Mouse (Mus musculus): ENCODE measurements around the gene Gm3435.
"Not testable (repeated sequence)": the region's sequence is repeated elsewhere in the genome, so short reads cannot be mapped to it uniquely, and the experiment has no call there.

Gm3435 gene

DNA sequence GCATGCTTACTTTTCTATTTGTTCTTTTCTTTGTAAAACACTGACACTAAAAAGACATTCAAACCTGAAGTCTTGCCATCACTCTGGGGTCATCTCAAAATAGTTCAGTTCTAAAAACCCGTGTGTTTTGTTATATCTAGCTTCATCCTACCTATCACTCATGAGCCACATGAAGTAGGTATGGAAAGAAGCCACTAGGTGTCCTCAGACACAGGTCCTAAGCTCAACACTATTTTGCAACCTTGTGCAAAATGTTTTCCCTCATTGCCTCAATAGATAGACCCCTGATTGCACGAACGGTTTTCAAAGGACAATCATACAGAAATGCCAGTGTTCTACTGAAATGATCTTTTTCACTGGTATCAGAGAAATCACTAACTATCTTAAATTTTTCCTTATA lies 30.5 kb downstream of the Gm3435 start:
- not testable (repeated sequence) for DNase-seq (ENCODE audit: low spot score in 2 of 2)

DNA sequence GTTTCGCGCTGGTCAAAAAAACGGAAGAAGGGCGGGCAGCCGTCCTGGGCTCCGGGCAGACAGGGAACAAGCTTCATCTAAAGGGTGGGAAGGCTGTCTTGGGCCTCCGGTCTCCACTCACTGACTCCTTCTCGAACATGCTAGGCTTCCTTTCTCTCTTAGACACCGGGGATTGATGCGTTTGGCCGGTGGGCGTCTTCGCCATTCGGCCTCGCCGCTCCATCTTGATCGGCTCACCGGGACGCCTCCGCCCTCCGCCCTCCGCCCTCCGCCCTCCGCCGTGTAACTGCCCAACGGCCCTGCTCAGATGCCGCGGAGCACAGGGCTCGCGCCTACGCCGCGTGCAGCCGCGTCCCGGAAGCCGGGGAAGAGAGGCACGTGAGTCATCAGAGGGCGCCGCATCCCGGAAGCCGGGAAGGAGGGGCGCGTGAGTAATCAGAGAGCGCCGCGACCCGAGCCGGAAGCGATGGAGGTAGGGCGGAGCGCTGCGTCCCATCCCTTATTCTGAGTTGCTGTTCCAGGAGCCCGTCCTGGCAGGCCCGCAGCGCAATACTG lies 31.3 kb downstream of the Gm3435 start, which contains the start of the genes Ermard, Tcte3 and Gm3448:
Gene Ermard, plus strand, starts transcription at position 34 of the 555 bp plus-strand sequence.
Gene Tcte3, minus strand, starts transcription at position 314 of the 555 bp plus-strand sequence.
Gene Gm3448, minus strand, starts transcription at position 363 of the 555 bp plus-strand sequence.
- not testable (repeated sequence) for DNase-seq (ENCODE audit: low spot score in 2 of 2)

DNA sequence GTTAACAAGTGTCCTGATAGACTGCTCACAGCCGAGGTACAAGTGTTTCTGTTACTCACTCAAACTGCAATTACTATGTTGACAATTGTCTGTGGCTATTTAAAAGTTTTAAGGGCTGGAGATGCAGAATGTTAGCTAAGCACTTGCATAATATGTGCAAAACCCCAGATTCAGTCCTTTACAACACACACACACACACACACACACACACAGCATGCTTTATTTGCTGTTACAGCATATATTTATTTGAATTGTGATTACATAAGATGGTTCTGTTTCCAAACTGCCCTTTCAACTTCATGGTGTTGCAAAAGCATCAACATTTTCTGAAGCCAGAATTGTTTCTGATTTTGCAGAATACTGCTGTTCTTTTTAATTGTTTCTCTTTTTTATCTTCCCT lies 40.4 kb downstream of the Gm3435 start:
- not testable (repeated sequence) for DNase-seq (ENCODE audit: low spot score in 2 of 2)

DNA sequence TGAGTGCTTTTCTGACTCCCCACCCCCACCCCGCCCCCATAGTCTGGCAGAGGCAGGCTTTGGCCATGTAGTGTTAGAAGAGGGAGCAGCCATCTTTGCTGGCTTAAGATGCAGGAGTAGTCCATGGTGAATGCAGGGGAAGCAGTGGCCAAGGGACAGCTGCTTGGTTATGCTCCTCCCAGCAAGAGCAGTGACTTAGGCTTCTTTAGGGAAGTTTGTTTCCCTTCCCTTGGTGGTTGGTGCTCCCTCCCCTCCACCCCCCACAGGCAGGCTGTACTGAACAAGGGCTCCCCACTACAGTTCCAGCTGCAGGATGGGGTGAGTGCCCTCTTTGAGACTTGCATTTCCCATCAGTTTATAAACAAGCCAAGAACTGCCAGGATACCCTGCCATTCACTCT lies 42.8 kb downstream of the Gm3435 start:
- peak in 1 of 2 experiments; percentile 3 for DNase-seq (ENCODE audit: low spot score in 2 of 2)

DNA sequence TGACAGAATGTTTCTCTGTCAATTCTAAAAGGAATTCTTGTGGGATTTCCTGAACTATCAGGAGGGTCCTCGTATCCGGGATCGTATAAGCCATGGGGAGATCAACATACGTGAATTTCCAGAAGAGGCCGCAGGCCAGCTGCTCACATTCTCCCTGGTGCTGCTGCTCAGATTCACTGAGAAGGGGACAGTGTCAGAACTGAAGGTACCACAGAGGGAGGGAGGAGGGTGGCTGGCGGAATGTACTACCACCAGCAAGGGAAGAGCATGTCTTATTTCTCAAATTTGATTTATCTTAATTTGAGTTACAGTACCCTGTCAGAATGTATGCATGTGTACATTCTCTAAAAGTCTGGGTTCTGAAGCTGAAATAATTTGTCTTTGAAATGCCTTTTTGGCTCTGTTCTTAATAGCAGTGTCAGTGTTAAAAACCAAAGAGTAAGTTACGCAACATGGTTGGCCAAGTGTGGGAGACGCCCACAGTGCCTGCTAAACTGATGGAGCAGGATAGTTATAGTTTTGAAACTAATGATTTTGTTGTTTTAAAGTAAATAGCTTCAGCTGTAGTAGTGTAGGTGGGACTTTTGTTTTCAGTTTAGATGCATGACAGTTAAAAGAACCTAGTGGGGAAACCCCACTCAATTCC lies 43.3 kb downstream of the Gm3435 start:
- peak in 1 of 2 experiments; percentile 12 for DNase-seq (ENCODE audit: low spot score in 2 of 2)

DNA sequence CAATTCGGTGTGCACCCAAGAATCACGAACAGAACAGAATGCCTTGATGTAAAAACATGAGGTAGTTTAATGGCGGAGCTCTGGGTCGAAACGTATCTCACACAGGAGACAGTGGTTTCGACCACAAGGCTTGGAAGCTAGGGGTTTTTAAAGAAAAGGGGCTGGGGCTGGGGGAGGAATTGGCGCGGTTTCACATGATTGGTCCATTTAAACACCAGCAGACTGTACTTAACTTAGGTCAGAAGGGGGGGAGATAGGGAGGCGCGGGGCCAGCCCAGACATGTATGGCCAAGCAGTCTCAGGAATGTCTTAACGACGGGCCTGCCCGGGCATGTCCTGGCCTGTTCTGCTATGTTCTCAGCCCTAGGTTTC lies 43.8 kb downstream of the Gm3435 start:
- DNase-seq (ENCODE audit: low spot score in 2 of 2), result peak in 1 of 2 experiments; percentile 20

DNA sequence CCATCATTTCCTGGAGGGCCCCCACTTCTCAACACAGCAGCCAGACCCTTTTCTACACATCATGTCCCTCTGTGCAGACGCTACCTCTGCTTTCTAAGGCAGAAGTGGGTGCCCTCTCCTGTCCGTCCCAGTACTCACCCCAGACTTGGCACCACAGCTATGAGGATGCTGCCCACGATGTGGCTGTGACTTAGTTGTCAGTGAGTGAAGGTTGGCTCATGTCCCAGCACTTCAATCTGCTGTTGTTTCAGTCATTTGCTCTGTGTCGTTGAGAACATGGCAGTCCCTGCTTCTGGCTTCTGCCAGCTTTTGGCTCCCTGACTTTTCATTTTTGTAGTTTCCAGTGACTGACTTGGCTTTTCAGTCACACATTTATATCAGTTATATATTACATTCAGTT lies 45.9 kb downstream of the Gm3435 start:
- peak in 1 of 2 experiments; percentile 10 for DNase-seq (ENCODE audit: low spot score in 2 of 2)

DNA sequence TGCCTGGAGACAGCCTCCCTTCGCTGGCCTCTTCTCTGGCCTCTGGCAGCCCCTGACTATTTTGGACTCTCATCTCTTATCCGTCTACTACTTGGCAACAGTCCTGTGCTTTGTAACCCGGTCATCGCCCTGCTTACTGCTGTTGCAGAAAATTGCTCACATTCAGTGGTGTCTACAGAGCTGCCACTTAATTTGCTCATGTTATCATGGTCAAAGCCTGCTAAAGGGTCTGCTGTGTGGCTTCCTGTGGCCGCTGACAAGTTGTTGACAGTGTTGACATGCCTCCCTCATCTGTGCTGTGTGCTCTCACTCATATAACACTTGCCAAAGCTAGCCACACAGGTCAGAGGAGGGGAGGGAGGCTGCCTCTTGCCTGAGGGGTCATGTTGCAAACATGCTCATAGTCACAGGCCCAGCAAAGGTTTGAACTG lies 48.2 kb downstream of the Gm3435 start:
- peak; percentile 15 to 53 for DNase-seq (ENCODE audit: low spot score in 2 of 2)

DNA sequence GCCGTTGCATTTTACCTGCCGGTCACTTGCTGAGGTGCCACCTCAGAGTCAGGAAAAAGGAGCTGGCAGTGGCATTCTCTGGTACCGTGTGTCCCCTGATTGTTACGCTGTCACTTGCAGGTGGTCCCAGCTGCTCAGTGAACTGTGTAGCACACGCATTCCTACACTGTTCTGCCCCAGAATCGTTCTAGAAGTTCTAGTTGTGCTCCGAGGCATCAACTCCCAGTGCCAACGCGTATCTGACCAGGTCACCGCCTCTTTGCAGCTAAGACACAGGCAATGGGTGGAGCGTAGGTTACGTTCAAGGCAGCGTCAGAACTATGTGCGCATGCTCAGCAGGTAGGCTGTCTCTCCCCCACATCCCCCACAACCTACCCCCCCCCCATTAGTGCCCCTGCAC lies 49.7 kb downstream of the Gm3435 start:
- peak in 1 of 2 experiments; percentile 46 for DNase-seq (ENCODE audit: low spot score in 2 of 2)

DNA sequence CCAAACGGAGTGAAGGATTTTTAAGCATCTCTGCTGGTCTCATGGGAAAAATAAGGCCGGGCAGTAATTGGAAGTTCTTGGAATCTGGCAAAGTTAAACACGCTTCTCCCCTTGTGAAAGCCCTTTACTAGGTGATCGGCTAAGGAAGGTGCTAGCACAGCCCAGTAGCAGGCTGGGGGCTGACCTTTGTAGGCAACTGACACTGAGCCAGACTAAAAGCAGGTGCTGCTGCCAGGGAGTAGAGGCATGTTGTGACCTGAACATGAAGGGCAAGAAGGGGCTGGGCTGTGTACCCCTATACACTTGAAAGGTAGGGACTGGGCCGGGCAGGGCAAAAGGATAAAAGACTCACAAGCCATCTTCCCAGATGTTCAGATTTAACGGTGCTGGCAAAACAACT lies 50.4 kb downstream of the Gm3435 start:
- peak in 1 of 2 experiments; percentile 47 for DNase-seq (ENCODE audit: low spot score in 2 of 2)

DNA sequence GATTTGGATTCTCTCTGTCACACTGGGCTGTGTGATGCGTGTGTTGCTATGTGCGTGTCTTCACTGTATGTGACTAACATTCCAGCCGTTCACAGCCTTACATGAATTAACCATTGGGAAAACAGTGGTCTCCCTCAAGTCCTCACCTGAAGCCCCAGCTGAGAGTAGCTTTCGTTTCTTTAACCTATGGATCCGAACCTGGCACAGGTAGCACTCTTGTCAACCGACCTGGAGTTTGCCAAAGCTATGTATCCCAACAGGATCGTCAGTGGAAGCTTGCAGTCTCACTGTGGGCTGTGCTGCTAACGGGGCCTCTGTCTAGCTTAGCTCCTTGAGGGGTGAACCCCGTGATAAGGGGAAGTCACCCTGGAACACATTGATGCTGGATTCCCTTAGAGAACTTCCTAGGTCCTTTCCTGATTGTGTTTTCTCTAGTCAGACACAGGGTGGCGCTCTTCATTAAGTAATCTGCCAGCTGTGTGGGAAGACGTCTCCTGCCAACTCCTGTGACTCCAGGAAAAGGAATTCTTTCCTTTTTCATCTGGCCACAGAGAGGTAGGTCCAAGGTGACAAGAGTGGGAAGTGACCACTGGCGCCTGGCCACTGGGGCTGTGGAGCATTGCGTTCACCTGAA lies 55.5 kb downstream of the Gm3435 start:
- peak; percentile 35 to 62 for DNase-seq (ENCODE audit: low spot score in 2 of 2)

DNA sequence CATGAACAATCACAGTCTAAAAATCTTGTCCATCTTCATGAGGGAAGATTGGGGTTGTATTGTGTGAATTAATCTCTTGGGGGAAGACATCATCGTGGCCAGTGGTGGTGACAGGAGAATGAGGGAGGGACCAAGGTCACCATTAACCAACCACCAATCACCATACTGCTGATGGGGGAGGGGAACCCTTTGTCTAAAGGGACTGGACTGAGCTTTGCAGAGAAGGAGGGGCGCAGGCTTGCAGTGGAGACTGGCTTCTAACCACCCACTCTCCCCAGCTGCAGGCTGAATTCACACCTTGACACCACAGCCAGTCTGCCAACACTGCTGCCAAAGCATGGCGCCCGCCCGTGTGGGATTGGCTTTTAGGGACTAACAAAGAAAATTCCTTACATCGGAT lies 56.1 kb downstream of the Gm3435 start:
- peak in 1 of 2 experiments; percentile 57 for DNase-seq (ENCODE audit: low spot score in 2 of 2)

DNA sequence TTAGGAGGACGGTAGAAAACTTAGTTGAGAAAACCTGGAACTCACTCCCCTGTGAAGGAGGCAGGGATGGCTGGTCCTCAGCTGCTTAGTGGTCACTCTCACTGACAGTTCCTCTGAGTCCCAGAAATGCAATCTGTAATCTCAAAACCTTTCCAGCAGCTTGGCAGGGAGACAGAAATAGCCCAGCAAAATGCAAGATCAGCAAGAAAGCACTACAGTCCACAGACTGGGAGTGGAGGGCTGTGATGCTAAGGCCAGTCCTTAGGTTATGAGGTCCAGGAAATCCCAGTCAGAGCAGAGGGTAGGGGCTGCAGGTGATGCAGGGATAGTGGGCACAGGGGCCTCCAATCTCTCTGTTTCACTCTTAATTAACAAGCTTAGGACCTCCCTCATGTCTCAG lies 56.9 kb downstream of the Gm3435 start:
- DNase-seq (ENCODE audit: low spot score in 2 of 2), result no peak

DNA sequence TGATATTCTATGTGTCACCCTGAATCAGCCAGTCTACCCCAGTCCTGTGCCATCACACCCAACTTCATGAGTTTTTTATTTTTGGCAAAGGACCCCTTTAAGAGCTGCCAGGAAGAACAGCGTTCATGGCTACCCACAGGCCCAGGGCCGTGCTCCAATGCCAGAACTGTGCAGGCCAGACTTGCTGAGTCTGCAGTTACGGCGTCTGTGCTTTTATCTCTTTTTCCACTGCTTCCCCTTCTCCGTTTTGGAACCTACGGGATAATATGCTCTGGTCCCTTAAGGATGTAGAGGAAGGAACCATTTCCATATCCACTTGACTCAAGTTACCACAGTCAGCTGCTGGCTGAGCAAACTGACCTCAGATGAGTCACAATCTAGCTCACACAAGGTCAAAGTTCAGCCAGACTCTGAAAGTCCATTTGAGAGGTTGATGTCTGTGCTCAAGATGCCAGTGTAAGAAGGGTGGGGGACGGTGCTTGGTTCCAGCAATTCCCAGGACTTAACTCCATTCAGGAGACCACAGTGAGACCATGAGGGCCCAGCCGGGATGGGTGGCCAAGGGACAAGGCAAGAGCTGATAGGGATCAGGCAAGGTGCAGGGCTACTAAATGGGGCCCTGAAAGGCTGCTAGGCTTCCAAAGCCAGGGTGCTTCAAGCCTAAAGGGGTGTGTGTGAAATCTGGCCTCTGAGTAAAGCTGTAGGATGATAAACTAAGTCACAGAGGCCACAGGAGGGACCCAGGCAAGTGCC lies 58.2 kb downstream of the Gm3435 start:
- peak in 1 of 2 experiments; percentile 51 for DNase-seq (ENCODE audit: low spot score in 2 of 2)

DNA sequence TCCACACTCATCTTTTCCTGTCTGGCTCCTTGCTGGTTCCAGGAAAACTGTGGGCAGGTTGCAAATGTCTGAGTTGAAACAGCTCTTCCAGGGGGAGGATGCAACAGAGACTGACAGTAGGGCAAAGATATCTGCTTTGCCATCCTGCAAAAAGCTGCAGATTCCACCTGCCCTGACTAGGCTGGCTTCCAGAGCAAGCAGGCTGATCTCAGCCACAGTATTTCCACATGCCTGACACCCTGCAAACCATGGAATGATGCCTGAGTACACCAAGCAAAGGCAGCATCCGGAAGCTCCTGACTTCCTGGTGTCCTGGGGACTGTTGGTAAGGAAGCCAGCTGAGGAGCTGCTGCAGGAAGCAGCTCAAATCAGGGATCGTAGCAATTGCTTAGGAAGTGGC lies 59.1 kb downstream of the Gm3435 start:
- DNase-seq (ENCODE audit: low spot score in 2 of 2), result peak in 1 of 2 experiments; percentile 25

Data from urinary bladder, postnatal 4 days (tissue).